Mouse (Mus musculus) stomach, postnatal 0 days (tissue): ENCODE measurements at regions not wholly inside any gene's neighbourhood (a gene's known extent, or its start where the extent isn't known, plus 50 kb on each side); places are given as distances from the start of the nearest gene placed in this dataset.

Experiments
- CTCF ChIP-seq: IDR thresholded peaks from 2 replicates; pipeline ENCODE4 v1.5.1; 2016; ENCODE audit warnings: antibody characterized with exemption, low read depth, mild to moderate bottlenecking, moderate library complexity
- EP300 ChIP-seq: optimal IDR thresholded peaks from 2 replicates; pipeline ENCODE3; 2016; ENCODE audit warnings: antibody characterized with exemption

- TF ChIP-seq CTCF (peak; percentile 26; the same call in 1 of the 2 replicates), EP300 (no peak)
Observed at GRCm38 (mm10) chr1:168662755-168663284, 230.8 kb upstream of the Pbx1 start.
